Mouse (Mus musculus): Measurements from ENCODE around the gene 1700015F17Rik. TPM values are rescaled to one million over a fixed set of nuclear protein-coding genes. Genes with fewer than 3 reads are reported as not detected.

The 1700015F17Rik gene
- polyA plus RNA-seq, 1 experiment from 2014 or later: not detected

- WGBS: 91% methylated on average over 4 of the region's 4 CpGs
- Histone ChIP-seq H3K27me3 (no peaks in the 10 kb centered on the region), H3K4me1 (no peaks in the 10 kb centered on the region), H3K4me2 (replicated peaks) (no peak overlapping the region), H3K4me3 (replicated peaks) (no peak overlapping the region), H3K36me3 (no peaks in the 10 kb centered on the region), H3K27ac (replicated peaks) (no peak overlapping the region), H3K9ac (no peak overlapping the region), H3K9me3 (replicated peaks) (no peaks in the 10 kb centered on the region)
- no peak for ATAC-seq (ENCODE audit: insufficient number of reproducible peaks, low FRiP score, low TSS enrichment, low read depth)
Observed at GRCm38 (mm10) chr5:5423081-5423480, 55.9 kb downstream of the 1700015F17Rik start.

GRCm38 (mm10) chr5:5421439-5421838 lies 57.5 kb downstream of the 1700015F17Rik start:
- H3K9me3 ChIP-seq (replicated peaks): no peaks in the 10 kb centered on the region
- no peak overlapping the region for H3K4me3 ChIP-seq (replicated peaks)
- H3K27ac ChIP-seq (replicated peaks): no peak overlapping the region
- no peaks in the 10 kb centered on the region for H3K27me3 ChIP-seq
- no peak for ATAC-seq (ENCODE audit: insufficient number of reproducible peaks, low FRiP score, low TSS enrichment, low read depth)
- H3K4me2 ChIP-seq (replicated peaks): no peak overlapping the region
- no peaks in the 10 kb centered on the region for H3K36me3 ChIP-seq
- H3K4me1 ChIP-seq: no peaks in the 10 kb centered on the region
- WGBS: 85% methylated on average over 2 of the region's 2 CpGs
- H3K9ac ChIP-seq: no peak overlapping the region

- WGBS: 86% methylated on average over 9 of the region's 9 CpGs
- Histone ChIP-seq H3K9ac (no peak within 1 kb of the TSS), H3K27ac (replicated peaks) (no peak within 1 kb of the TSS), H3K4me1 (no peaks in the 10 kb centered on the region), H3K4me2 (replicated peaks) (no peak within 1 kb of the TSS), H3K36me3 (no peaks in the 10 kb centered on the region), H3K4me3 (replicated peaks) (no peak within 1 kb of the TSS), H3K9me3 (replicated peaks) (no peaks in the 10 kb centered on the region), H3K27me3 (no peaks in the 10 kb centered on the region)
- no peak for ATAC-seq (ENCODE audit: insufficient number of reproducible peaks, low FRiP score, low TSS enrichment, low read depth)
Observed at GRCm38 (mm10) chr5:5419992-5420455, 58.9 kb downstream of the 1700015F17Rik start, which contains the start of gene Cdk14. Cdk14 (minus strand) TSS chr5:5420312.

- H3K27ac ChIP-seq (replicated peaks): no peak overlapping the region
- no peak overlapping the region for H3K4me2 ChIP-seq (replicated peaks)
- H3K4me3 ChIP-seq (replicated peaks): no peak overlapping the region
- H3K4me1 ChIP-seq: no peaks in the 10 kb centered on the region
- H3K9ac ChIP-seq: no peak overlapping the region
- WGBS: 69% methylated on average over 1 of the region's 1 CpGs
- no peaks in the 10 kb centered on the region for H3K9me3 ChIP-seq (replicated peaks)
- H3K36me3 ChIP-seq: no peaks in the 10 kb centered on the region
- ATAC-seq (ENCODE audit: insufficient number of reproducible peaks, low FRiP score, low TSS enrichment, low read depth): no peak
- no peaks in the 10 kb centered on the region for H3K27me3 ChIP-seq
Observed at GRCm38 (mm10) chr5:5419253-5419652, 59.7 kb downstream of the 1700015F17Rik start.

GRCm38 (mm10) chr5:5414835-5415234 lies 64.1 kb downstream of the 1700015F17Rik start:
- Histone ChIP-seq H3K4me2 (replicated peaks) (no peak overlapping the region), H3K27ac (replicated peaks) (no peak overlapping the region), H3K9ac (no peak overlapping the region), H3K27me3 (no peaks in the 10 kb centered on the region), H3K4me3 (replicated peaks) (no peak overlapping the region), H3K4me1 (no peaks in the 10 kb centered on the region), H3K36me3 (no peaks in the 10 kb centered on the region), H3K9me3 (replicated peaks) (no peaks in the 10 kb centered on the region)
- WGBS: 69% methylated on average over 3 of the region's 3 CpGs
- ATAC-seq (ENCODE audit: insufficient number of reproducible peaks, low FRiP score, low TSS enrichment, low read depth): no peak

- Histone ChIP-seq H3K9me3 (replicated peaks) (no peaks in the 10 kb centered on the region), H3K4me3 (replicated peaks) (no peak overlapping the region), H3K4me1 (no peaks in the 10 kb centered on the region), H3K36me3 (no peaks in the 10 kb centered on the region), H3K27ac (replicated peaks) (no peak overlapping the region), H3K27me3 (no peaks in the 10 kb centered on the region), H3K9ac (no peak overlapping the region), H3K4me2 (replicated peaks) (no peak overlapping the region)
- no peak for ATAC-seq (ENCODE audit: insufficient number of reproducible peaks, low FRiP score, low TSS enrichment, low read depth)
- 94% methylated on average over 2 of the region's 2 CpGs for WGBS
Observed at GRCm38 (mm10) chr5:5411886-5412285, 67.1 kb downstream of the 1700015F17Rik start.

GRCm38 (mm10) chr5:5401986-5402385 lies 77.0 kb downstream of the 1700015F17Rik start:
- Histone ChIP-seq H3K27ac (replicated peaks) (no peak overlapping the region), H3K27me3 (no peaks in the 10 kb centered on the region), H3K4me1 (no peaks in the 10 kb centered on the region), H3K4me3 (replicated peaks) (no peak overlapping the region), H3K36me3 (no peaks in the 10 kb centered on the region), H3K9me3 (replicated peaks) (no peaks in the 10 kb centered on the region), H3K4me2 (replicated peaks) (no peak overlapping the region), H3K9ac (no peak overlapping the region)
- 62% methylated on average over 4 of the region's 4 CpGs for WGBS
- ATAC-seq (ENCODE audit: insufficient number of reproducible peaks, low FRiP score, low TSS enrichment, low read depth): no peak

GRCm38 (mm10) chr5:5392786-5393185 lies 86.2 kb downstream of the 1700015F17Rik start:
- no peak overlapping the region for H3K4me2 ChIP-seq (replicated peaks)
- H3K36me3 ChIP-seq: no peaks in the 10 kb centered on the region
- WGBS: 55% methylated on average over 3 of the region's 3 CpGs
- no peak overlapping the region for H3K4me3 ChIP-seq (replicated peaks)
- H3K9ac ChIP-seq: no peak overlapping the region
- H3K9me3 ChIP-seq (replicated peaks): no peaks in the 10 kb centered on the region
- H3K27me3 ChIP-seq: no peaks in the 10 kb centered on the region
- no peak overlapping the region for H3K27ac ChIP-seq (replicated peaks)
- no peak for ATAC-seq (ENCODE audit: insufficient number of reproducible peaks, low FRiP score, low TSS enrichment, low read depth)
- no peaks in the 10 kb centered on the region for H3K4me1 ChIP-seq

Other genes with a start within 250 kb of the 1700015F17Rik start
- gene Cdk14, start 58.8 kb downstream of the 1700015F17Rik start, polyA plus RNA-seq (2015; fragmentation: Nextera tagmentation; extraction: Ambion mirVana): 24.5 and 26.2 TPM in 2 replicates
- 16.4 and 18.6 TPM in 2 replicates for gene Cldn12, start 35.8 kb upstream of the 1700015F17Rik start, polyA plus RNA-seq (2015; fragmentation: Nextera tagmentation; extraction: Ambion mirVana)
- 19.4 TPM in 2 replicates for gene Gtpbp10, start 80.4 kb upstream of the 1700015F17Rik start, polyA plus RNA-seq (2015; fragmentation: Nextera tagmentation; extraction: Ambion mirVana)
- 1.5 and 2.3 TPM in 2 replicates for gene Gm8773, start 94.7 kb upstream of the 1700015F17Rik start, polyA plus RNA-seq (2015; fragmentation: Nextera tagmentation; extraction: Ambion mirVana)
- 6.2 and 7.3 TPM in 2 replicates for gene Cfap69, start 185.1 kb upstream of the 1700015F17Rik start, polyA plus RNA-seq (2015; fragmentation: Nextera tagmentation; extraction: Ambion mirVana)
- gene Steap2, start 215.4 kb upstream of the 1700015F17Rik start, polyA plus RNA-seq (2015; fragmentation: Nextera tagmentation; extraction: Ambion mirVana): 5.2 and 6.2 TPM in 2 replicates